Mouse (Mus musculus): ENCODE measurements at regions not wholly inside any gene's neighbourhood (a gene's known extent, or its start where the extent isn't known, plus 50 kb on each side); places are given as distances from the start of the nearest gene placed in this dataset.

DNA sequence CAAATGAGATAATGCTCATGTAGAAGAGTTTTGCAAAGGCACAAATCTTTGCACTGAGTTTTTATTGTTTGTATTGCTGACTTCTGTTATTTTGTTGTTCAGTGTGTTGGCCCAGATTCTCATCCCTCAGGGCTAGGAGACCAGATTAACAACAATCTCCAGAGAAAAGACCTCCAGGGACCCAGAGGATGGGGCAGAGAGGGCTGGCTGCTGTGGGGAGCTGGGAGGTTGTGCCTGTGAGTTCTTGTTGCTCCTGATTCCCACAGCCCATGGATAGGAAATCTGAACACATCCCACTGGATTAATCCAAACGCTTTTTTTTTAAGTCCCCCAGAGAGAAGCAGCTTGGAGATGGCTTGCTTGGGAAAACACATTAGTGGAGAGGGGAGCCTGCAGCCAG is 445.0 kb upstream of the Nr2f1 start:
- no peak for TF ChIP-seq CTCF (IDR thresholded peaks at IDR 0.05; ENCODE audit: borderline replicate concordance, insufficient read depth, low read length)
- no peak for TF ChIP-seq POLR2A (IDR thresholded peaks at IDR 0.05; ENCODE audit: low read depth, low read length)

Data from embryonic fibroblast, embryonic 13.5 days (primary cell).